Mouse (Mus musculus) neutrophil, adult 59 days (primary cell): Measurements from ENCODE around the gene Eln. TPM values are rescaled to one million over a fixed set of nuclear protein-coding genes. Genes with fewer than 3 reads are reported as not detected.

Source experiments
- total RNA-seq, 2 experiments: library from RNA; stranded (reverse); gene quantifications; 1 replicate in 1 of 2; 2 replicates in 1 of 2; pipeline ENCODE4 v1.2.4; 2023

Gene Eln
- not detected for total RNA-seq

DNA sequence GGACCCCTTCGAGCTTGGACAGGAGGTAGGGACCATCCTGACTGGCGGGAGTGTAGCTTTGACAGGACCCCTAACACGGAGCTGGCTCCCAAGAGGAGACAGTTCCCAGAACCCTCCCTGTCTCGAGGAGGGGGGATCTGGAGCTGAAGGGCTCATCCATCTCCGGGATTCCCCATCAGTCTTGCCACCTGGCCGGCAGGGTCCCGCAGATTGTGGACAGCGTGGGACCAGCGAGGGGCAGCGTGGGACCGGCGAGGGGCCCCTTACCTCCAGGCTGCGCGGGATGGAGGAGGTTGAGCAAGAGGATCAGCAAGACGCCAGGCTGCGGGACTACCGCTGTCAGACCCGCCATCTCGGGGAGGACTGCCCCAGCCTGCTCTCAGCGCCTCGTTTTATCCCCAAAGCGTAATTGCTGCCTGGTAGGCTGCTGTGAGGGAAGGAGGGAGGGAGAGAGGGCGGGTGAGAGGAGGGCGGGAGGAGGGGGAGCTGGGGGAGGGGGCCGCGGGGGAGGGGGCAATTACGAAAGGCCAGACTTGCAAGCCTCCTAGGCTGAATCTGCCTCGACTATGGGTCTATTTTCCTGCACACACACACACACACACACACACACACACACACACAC is at the start of gene Eln:
Eln (minus strand) TSS at position 434 of the 622 bp plus-strand sequence.

DNA sequence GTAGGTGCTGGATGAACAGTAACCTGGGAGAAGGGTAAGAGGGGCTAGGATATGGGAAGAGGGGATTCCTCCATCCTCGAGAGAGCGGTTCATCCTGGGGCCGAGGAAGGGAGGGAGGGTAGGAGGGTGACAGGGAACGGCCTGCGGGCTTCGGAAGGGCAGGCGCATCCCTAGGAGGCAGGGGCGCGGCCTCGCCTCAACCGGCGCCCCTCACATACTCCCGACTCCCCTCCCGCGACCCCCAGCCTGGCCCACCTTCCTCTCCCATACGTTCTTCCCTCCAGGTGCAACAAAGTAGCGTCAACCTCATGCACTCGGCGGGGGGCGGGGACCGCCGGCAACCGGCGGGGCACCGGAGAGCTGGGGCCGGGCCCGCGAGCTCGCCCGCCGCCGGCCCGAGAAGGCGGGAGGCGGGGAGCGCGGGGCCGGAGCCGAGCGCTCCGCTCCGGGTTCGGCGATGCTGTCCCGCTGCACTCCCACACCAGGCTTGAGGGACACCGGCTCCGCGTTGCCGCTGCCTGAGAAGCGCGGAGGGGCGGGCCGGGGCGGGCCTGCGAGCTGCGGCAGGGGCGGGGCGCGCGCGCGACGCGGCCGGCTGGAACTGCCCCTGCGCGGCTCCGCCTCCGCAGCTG is 58.9 kb downstream of the Eln start, which contains the start of gene Limk1:
Limk1 (minus strand) TSS at position 513 of the 632 bp plus-strand sequence.

Other genes with a start within 250 kb of the Eln start
- 1 to 10 TPM; 8.3 to 8.8 TPM for gene Clip2, start 194.9 kb downstream of the Eln start, total RNA-seq
- gene Syna, start 187.2 kb downstream of the Eln start, total RNA-seq, result not detected
- 100 to 1,000 TPM in 1 of 2 experiments, 10 to 100 TPM in 1; 89.2 to 101 TPM for gene Rfc2, start 166.0 kb downstream of the Eln start, total RNA-seq
- 10 to 100 TPM; 40.3 to 42.8 TPM for gene Lat2, start 132.3 kb downstream of the Eln start, total RNA-seq
- gene Eif4h, start 107.8 kb downstream of the Eln start, total RNA-seq, result 100 to 1,000 TPM; 179 to 213 TPM
- 10 to 100 TPM in 1 of 2 experiments, 1 to 10 TPM in 1; 7.4 to 11.5 TPM for gene Limk1, start 58.7 kb downstream of the Eln start, total RNA-seq
- gene Tmem270, start 159.4 kb upstream of the Eln start, total RNA-seq, result not detected
- 10 to 100 TPM in 1 of 2 experiments, 1 to 10 TPM in 1; 4.0 to 17.5 TPM for gene Cldn13, start 168.2 kb upstream of the Eln start, total RNA-seq
- 1 to 10 TPM; 1.6 to 3.0 TPM for gene Mettl27, start 185.0 kb upstream of the Eln start, total RNA-seq
- gene Cldn4, start 199.6 kb upstream of the Eln start, total RNA-seq, result not detected
- not detected for gene Cldn3, start 238.9 kb upstream of the Eln start, total RNA-seq